Mouse (Mus musculus): ENCODE results near the gene Lactbl1. TPM values are rescaled to one million over a fixed set of nuclear protein-coding genes. Genes with fewer than 3 reads are reported as not detected.

Lactbl1 gene
- polyA plus RNA-seq, 1 experiment from 2014 or later, result not detected

DNA sequence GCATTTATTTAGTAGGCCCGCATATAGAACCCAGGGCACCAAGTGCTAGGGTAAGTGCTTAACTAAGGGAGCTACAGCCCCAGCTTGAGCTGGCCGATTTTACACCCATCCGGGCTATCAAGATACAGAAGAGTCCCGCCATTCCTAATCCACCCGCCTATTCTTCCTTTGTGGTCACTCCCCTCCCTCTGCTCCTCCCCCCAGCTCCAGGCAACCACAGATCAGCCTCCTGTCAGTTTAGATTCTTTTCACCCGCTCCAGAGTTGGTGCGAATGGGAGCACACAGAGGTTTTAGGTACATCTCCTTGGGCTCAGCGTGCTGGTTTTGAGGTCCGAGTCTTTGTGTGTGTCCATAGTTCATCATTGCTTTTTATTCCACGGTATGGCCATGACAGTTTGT, 16.5 kb downstream of the Lactbl1 start:
- H3K9me3 ChIP-seq, result no peaks in the 10 kb centered on the region; the same call in 1 of the 2 replicates
- WGBS, result 8% methylated on average over 10 of the region's 10 CpGs
- peaks cover 56% of the 10 kb centered on the region for H3K27me3 ChIP-seq (replicated peaks; ENCODE audit: low read depth, poor library complexity, severe bottlenecking)
- H3K4me3 ChIP-seq, result peak overlapping the region; percentile 64
- H3K27ac ChIP-seq (replicated peaks), result peak overlapping the region; percentile 52; the same call in 1 of the 2 replicates
- no peaks in the 10 kb centered on the region for H3K36me3 ChIP-seq (replicated peaks)
- DNase-seq (ENCODE audit: low spot score), result peak; percentile 64
- peaks cover 24% of the 10 kb centered on the region for H3K4me1 ChIP-seq

GRCm38 (mm10) chr4:136648922-136649479, 26.6 kb downstream of the Lactbl1 start:
- H3K27ac ChIP-seq (replicated peaks), result peak overlapping the region; percentile 32
- 12% methylated on average over 11 of the region's 11 CpGs for WGBS
- H3K9me3 ChIP-seq, result no peaks in the 10 kb centered on the region
- peaks cover 22% of the 10 kb centered on the region for H3K36me3 ChIP-seq (replicated peaks)
- peak; percentile 88 for DNase-seq (ENCODE audit: low spot score)
- peak overlapping the region; percentile 30 for H3K4me3 ChIP-seq
- no peaks in the 10 kb centered on the region; the same call in 1 of the 2 replicates for H3K27me3 ChIP-seq (replicated peaks; ENCODE audit: low read depth, poor library complexity, severe bottlenecking)
- H3K4me1 ChIP-seq, result peaks cover 36% of the 10 kb centered on the region

- no peaks in the 10 kb centered on the region for H3K9me3 ChIP-seq
- H3K27me3 ChIP-seq (replicated peaks; ENCODE audit: low read depth, poor library complexity, severe bottlenecking), result no peaks in the 10 kb centered on the region; the same call in 1 of the 2 replicates
- H3K36me3 ChIP-seq (replicated peaks), result peaks cover 28% of the 10 kb centered on the region
- H3K4me1 ChIP-seq, result peaks cover 36% of the 10 kb centered on the region
- WGBS, result 38% methylated on average over 13 of the region's 13 CpGs
- peak overlapping the region; percentile 32 for H3K27ac ChIP-seq (replicated peaks)
- DNase-seq (ENCODE audit: low spot score), result peak; percentile 47
- peak overlapping the region; percentile 30; the same call in 1 of the 2 replicates for H3K4me3 ChIP-seq
Observed at GRCm38 (mm10) chr4:136649480-136650196, 27.2 kb downstream of the Lactbl1 start.

DNA sequence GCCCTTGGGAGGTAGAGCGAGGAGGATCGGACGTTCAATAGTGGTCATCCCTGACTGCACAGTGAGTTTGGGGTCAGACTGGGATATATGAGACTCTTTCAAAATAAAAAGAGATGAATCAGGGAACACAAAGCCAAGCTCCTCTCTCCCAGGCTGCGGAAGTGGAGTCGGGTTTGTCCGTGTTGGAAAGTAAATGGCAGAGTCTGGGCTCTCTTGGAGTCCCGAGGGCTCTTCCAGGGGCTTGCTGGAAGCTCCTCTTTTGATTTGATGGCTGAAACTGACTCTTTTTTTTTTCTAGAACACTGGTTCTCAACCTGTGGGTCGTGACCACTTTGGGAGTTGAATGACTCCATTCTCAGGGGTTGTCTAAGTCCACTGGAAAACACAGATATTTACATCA, 27.8 kb downstream of the Lactbl1 start:
- Histone ChIP-seq H3K9me3 (no peaks in the 10 kb centered on the region), H3K4me3 (no peak overlapping the region), H3K4me1 (peaks cover 36% of the 10 kb centered on the region), H3K27me3 (replicated peaks; ENCODE audit: low read depth, poor library complexity, severe bottlenecking) (no peaks in the 10 kb centered on the region; the same call in 1 of the 2 replicates), H3K36me3 (replicated peaks) (peaks cover 35% of the 10 kb centered on the region), H3K27ac (replicated peaks) (no peak overlapping the region)
- no peak for DNase-seq (ENCODE audit: low spot score)
- WGBS, result 84% methylated on average over 8 of the region's 8 CpGs

- no peaks in the 10 kb centered on the region for H3K9me3 ChIP-seq
- H3K4me3 ChIP-seq, result no peak overlapping the region
- H3K36me3 ChIP-seq (replicated peaks), result peaks cover 46% of the 10 kb centered on the region
- H3K4me1 ChIP-seq, result peaks cover 36% of the 10 kb centered on the region
- no peaks in the 10 kb centered on the region; the same call in 1 of the 2 replicates for H3K27me3 ChIP-seq (replicated peaks; ENCODE audit: low read depth, poor library complexity, severe bottlenecking)
- peak; percentile 71 for DNase-seq (ENCODE audit: low spot score)
- 64% methylated on average over 3 of the region's 3 CpGs for WGBS
- no peak overlapping the region for H3K27ac ChIP-seq (replicated peaks)
Observed at GRCm38 (mm10) chr4:136651357-136651811, 29.0 kb downstream of the Lactbl1 start.

DNA sequence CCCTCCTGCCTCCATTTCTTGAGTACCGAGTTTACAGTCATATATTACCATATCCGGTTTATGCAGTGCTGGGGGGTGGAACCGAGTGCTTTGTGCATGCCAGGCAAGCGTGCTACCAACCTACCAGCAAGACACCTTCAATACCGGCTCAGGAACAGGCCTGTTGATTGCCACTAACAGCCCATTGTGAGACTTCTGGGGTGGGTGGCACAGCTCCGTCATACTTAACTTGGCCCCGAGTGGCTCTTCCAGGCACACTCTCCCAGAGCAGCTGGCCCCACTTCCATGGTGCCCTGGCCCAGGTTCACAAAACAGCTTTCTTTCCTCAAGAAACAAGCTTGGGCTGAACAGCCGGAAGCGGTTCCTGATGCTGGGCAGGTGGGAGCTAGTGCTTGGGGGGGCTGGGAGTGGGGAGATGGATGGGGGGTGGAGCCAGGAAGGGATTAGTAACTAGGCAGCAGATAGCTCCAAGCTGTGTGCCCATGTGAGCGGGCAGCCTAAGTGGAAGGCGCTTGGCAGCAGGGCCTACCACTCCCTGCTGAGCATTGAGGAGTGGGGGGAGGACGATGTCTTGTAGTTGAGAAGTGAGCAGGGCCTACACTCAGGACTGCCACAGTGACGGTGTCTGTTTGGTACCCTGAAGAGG, 29.6 kb downstream of the Lactbl1 start:
- no peaks in the 10 kb centered on the region; the same call in 1 of the 2 replicates for H3K27me3 ChIP-seq (replicated peaks; ENCODE audit: low read depth, poor library complexity, severe bottlenecking)
- WGBS, result 79% methylated on average over 13 of the region's 13 CpGs
- H3K4me1 ChIP-seq, result peaks cover 36% of the 10 kb centered on the region
- peaks cover 52% of the 10 kb centered on the region for H3K36me3 ChIP-seq (replicated peaks)
- no peak overlapping the region for H3K4me3 ChIP-seq
- H3K27ac ChIP-seq (replicated peaks), result peak overlapping the region; percentile 2
- no peak for DNase-seq (ENCODE audit: low spot score)
- no peaks in the 10 kb centered on the region for H3K9me3 ChIP-seq

DNA sequence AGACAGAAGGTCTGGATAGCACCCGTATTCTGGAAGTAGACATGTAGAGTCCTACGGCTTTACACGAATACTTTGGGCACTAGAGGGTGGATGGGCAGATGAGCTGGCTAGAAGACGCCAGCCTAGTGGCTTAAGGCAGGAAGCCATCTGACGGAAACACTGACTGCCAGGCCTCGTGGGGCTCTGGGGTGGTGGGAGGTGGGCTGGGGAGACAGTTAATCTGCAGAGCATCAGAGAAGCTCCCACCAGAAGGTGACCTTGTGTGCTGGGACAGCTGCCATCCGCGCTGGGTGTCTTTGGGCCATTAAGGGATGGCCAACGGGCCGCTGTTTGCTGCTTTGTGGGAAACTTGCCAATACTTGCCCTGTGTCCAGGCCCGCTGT, 30.1 kb downstream of the Lactbl1 start:
- Histone ChIP-seq H3K9me3 (no peaks in the 10 kb centered on the region), H3K4me1 (peaks cover 36% of the 10 kb centered on the region), H3K27ac (replicated peaks) (peak overlapping the region; percentile 2), H3K27me3 (replicated peaks; ENCODE audit: low read depth, poor library complexity, severe bottlenecking) (no peaks in the 10 kb centered on the region; the same call in 1 of the 2 replicates), H3K4me3 (no peak overlapping the region), H3K36me3 (replicated peaks) (peaks cover 57% of the 10 kb centered on the region)
- DNase-seq (ENCODE audit: low spot score), result no peak
- WGBS, result 83% methylated on average over 11 of the region's 11 CpGs

DNA sequence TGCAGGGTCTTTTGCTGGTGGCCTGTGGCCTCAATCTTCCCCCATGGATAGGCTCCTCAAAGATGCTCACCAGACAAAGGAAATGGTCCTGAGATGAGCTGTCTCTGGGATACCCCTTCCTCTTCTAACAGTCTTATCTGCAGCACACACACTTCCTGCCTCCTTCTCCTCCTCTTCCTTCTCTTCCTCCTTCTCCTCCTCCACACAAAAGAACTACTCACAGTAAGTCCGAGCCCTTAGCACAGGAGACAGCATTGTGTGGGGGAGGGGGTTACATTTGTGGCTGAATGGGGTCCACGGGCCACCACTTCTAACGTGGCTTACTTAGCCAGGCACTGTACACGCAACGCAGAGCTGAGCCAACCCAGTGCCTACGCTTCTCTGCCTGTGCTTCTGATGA, 30.6 kb downstream of the Lactbl1 start:
- no peak for DNase-seq (ENCODE audit: low spot score)
- Histone ChIP-seq H3K9me3 (no peaks in the 10 kb centered on the region), H3K36me3 (replicated peaks) (peaks cover 62% of the 10 kb centered on the region), H3K27me3 (replicated peaks; ENCODE audit: low read depth, poor library complexity, severe bottlenecking) (no peaks in the 10 kb centered on the region; the same call in 1 of the 2 replicates), H3K4me3 (no peak overlapping the region), H3K27ac (replicated peaks) (peak overlapping the region; percentile 2; the same call in 1 of the 2 replicates), H3K4me1 (peaks cover 36% of the 10 kb centered on the region)
- WGBS, result 54% methylated on average over 6 of the region's 6 CpGs

GRCm38 (mm10) chr4:136653692-136654234, 31.3 kb downstream of the Lactbl1 start:
- DNase-seq (ENCODE audit: low spot score), result no peak
- Histone ChIP-seq H3K4me3 (no peak overlapping the region), H3K36me3 (replicated peaks) (peaks cover 70% of the 10 kb centered on the region), H3K27ac (replicated peaks) (no peak overlapping the region), H3K27me3 (replicated peaks; ENCODE audit: low read depth, poor library complexity, severe bottlenecking) (no peaks in the 10 kb centered on the region; the same call in 1 of the 2 replicates), H3K9me3 (no peaks in the 10 kb centered on the region), H3K4me1 (peaks cover 29% of the 10 kb centered on the region)
- WGBS, result 87% methylated on average over 10 of the region's 10 CpGs

GRCm38 (mm10) chr4:136657914-136658313, 35.5 kb downstream of the Lactbl1 start:
- no peak for DNase-seq (ENCODE audit: low spot score)
- WGBS, result 81% methylated on average over 3 of the region's 3 CpGs
- no peaks in the 10 kb centered on the region for H3K27me3 ChIP-seq (replicated peaks; ENCODE audit: low read depth, poor library complexity, severe bottlenecking)
- no peak overlapping the region for H3K27ac ChIP-seq (replicated peaks)
- H3K9me3 ChIP-seq, result no peaks in the 10 kb centered on the region
- H3K4me1 ChIP-seq, result peaks cover 5% of the 10 kb centered on the region; the same call in 1 of the 2 replicates
- H3K36me3 ChIP-seq (replicated peaks), result peaks cover 92% of the 10 kb centered on the region
- H3K4me3 ChIP-seq, result no peak overlapping the region

DNA sequence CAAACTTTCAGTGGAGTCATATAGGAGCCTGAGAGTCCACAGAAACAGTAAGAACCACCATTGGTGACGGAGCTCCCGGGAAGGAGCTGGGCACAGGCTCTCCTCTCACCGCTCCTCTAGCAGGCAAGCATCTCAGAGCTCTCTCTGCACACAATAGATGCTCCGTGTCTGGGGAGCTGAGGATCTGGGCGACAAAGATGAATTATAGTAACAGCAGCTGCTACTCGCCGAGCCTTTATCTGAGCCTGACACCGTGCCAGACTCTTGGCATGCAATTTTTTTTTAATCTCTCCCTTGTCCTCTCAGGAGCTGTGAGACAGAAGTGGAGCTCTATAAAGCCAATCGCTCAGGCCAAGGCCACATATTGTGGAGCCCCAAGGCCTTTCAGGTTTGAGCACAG, 42.6 kb downstream of the Lactbl1 start:
- 94% methylated on average over 9 of the region's 9 CpGs for WGBS
- Histone ChIP-seq H3K27ac (replicated peaks) (no peak overlapping the region), H3K36me3 (replicated peaks) (peaks cover 80% of the 10 kb centered on the region), H3K4me1 (no peaks in the 10 kb centered on the region), H3K9me3 (peaks cover 4% of the 10 kb centered on the region; the same call in 1 of the 2 replicates), H3K4me3 (no peak overlapping the region), H3K27me3 (replicated peaks; ENCODE audit: low read depth, poor library complexity, severe bottlenecking) (no peaks in the 10 kb centered on the region)
- DNase-seq (ENCODE audit: low spot score), result no peak

GRCm38 (mm10) chr4:136666002-136666401, 43.6 kb downstream of the Lactbl1 start:
- H3K27ac ChIP-seq (replicated peaks), result no peak overlapping the region
- no peak for DNase-seq (ENCODE audit: low spot score)
- H3K4me1 ChIP-seq, result no peaks in the 10 kb centered on the region
- WGBS, result 66% methylated on average over 4 of the region's 4 CpGs
- no peak overlapping the region for H3K4me3 ChIP-seq
- H3K36me3 ChIP-seq (replicated peaks), result peaks cover 78% of the 10 kb centered on the region
- no peaks in the 10 kb centered on the region for H3K27me3 ChIP-seq (replicated peaks; ENCODE audit: low read depth, poor library complexity, severe bottlenecking)
- peaks cover 4% of the 10 kb centered on the region; the same call in 1 of the 2 replicates for H3K9me3 ChIP-seq
